Mouse (Mus musculus): ENCODE data around the gene Gpc5.

DNA sequence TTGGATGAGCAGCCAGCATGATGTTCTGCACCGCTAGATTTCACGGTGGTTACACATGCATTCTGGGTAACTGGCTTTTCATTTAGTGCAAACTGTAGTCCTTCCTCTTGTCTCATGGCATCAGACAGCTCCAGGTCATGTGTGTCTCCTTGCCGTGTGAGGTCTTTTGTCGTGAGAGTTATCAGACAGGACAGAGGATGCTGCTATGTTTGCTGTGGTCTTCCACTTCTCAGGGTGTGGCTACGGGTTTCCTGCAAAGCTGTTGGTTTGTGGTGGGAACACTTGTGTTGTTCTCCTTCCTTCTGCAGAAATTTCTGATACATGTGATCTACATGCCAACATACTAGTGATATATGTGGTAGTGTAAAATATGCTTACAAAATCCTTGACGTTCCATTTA lies 158.5 kb downstream of the Gpc5 start:
- no peak for TF ChIP-seq HCFC1 (IDR thresholded peaks at IDR 0.05; ENCODE audit: borderline replicate concordance, insufficient read depth, low read length)
- TF ChIP-seq ZC3H11A (IDR thresholded peaks at IDR 0.05; ENCODE audit: borderline replicate concordance, low read depth, low read length) = no peak
